Mouse (Mus musculus) G1E (cell line): ENCODE data around the gene Ces2c. TPM values are rescaled to one million over a fixed set of nuclear protein-coding genes. Genes with fewer than 3 reads are reported as not detected.

Experiments used
- ATAC-seq: 2 replicates; pipeline ENCODE4 v1.8.0; 2016; ENCODE audit warnings: mild to moderate bottlenecking; ENCODE audit not compliant: insufficient number of reproducible peaks, poor library complexity, low FRiP score, severe bottlenecking; ENCODE audit errors: extremely low read depth
- DNase-seq: peaks from one replicate; pipeline ENCODE4 v3.0.0; 2012; ENCODE audit warnings: low spot score
- H3K27me3 ChIP-seq: 2 replicates; pipeline ENCODE4 v1.6.1; 2012; ENCODE audit warnings: mild to moderate bottlenecking, low read length, inconsistent platforms; ENCODE audit not compliant: insufficient read depth
- H3K36me3 ChIP-seq: replicated peaks from 2 replicates; pipeline ENCODE3; 2012; ENCODE audit warnings: mild to moderate bottlenecking, inconsistent platforms
- H3K4me1 ChIP-seq: 2 replicates; pipeline ENCODE4 v1.6.1; 2012; ENCODE audit warnings: low read depth, low read length, inconsistent platforms, mixed read lengths; ENCODE audit not compliant: insufficient read depth
- H3K4me3 ChIP-seq: 2 replicates; pipeline ENCODE4 v1.5.1; 2012; ENCODE audit warnings: low read depth, mild to moderate bottlenecking, inconsistent platforms, low read length, moderate library complexity, mixed read lengths
- H3K9me3 ChIP-seq: replicated peaks from 2 replicates; pipeline ENCODE4 v1.6.1; 2012; ENCODE audit warnings: inconsistent platforms
- CTCF ChIP-seq: IDR thresholded peaks from 2 replicates; pipeline ENCODE4 v1.5.1; 2012; ENCODE audit warnings: low read depth, low read length, inconsistent platforms, mixed read lengths
- GATA1 ChIP-seq: IDR thresholded peaks from 2 replicates; pipeline ENCODE4 v1.6.1; 2012; ENCODE audit warnings: borderline replicate concordance, low read length, inconsistent platforms, mixed read lengths
- GATA2 ChIP-seq: IDR thresholded peaks from 2 replicates; pipeline ENCODE4 v1.6.1; 2012; ENCODE audit warnings: low read depth, low read length, inconsistent platforms, borderline replicate concordance
- POLR2AphosphoS5 ChIP-seq: IDR thresholded peaks from 2 replicates; pipeline ENCODE4 v1.6.1; 2012; ENCODE audit warnings: low read depth, low read length, inconsistent platforms; ENCODE audit not compliant: insufficient replicate concordance
- TAL1 ChIP-seq: conservative IDR thresholded peaks from 2 replicates; pipeline ENCODE4 v1.6.1; 2012; ENCODE audit warnings: low read depth, low read length, inconsistent platforms, mixed read lengths
- polyA plus RNA-seq: library from polyadenylated mRNA; stranded (reverse); fragments of >175 nt; gene quantifications from 2 replicates; pipeline ENCODE4 v1.2.3, GENCODE M21; 2012
- total RNA-seq, 2 experiments: library from RNA; stranded (forward) in 1 of 2; stranded (reverse) in 1 of 2; fragments of 200-1000 nt in 1 of 2; fragments of >200 nt in 1 of 2; fragmentation: Nextera tagmentation in 1 of 2; gene quantifications; 2 replicates each; pipeline ENCODE4 v1.2.3; 2014 to 2017

The Ces2c gene
- total RNA-seq (2014; fragmentation: Nextera tagmentation) (not detected in 2 replicates), total RNA-seq (2017) (0.66 TPM in 1 of 2 replicates, not detected in the other), polyA plus RNA-seq (not detected in 2 replicates)

GRCm38 (mm10) chr8:104846831-104847230 is at the start of gene Ces2c:
TSS of gene Ces2c (plus strand) at chr8:104847068.
- no peaks in the 10 kb centered on the region for H3K4me1 ChIP-seq
- no peaks in the 10 kb centered on the region for H3K9me3 ChIP-seq
- no peak within 1 kb of the TSS for H3K4me3 ChIP-seq
- no peaks in the 10 kb centered on the region for H3K36me3 ChIP-seq
- peaks cover 11% of the 10 kb centered on the region; the same call in 1 of the 2 replicates for H3K27me3 ChIP-seq
- ATAC-seq (no peak), DNase-seq (no peak)
- TF ChIP-seq GATA2: no peak
- TF ChIP-seq TAL1: no peak
- no peak for TF ChIP-seq GATA1
- no peak for TF ChIP-seq POLR2AphosphoS5
- no peak for TF ChIP-seq CTCF

DNA sequence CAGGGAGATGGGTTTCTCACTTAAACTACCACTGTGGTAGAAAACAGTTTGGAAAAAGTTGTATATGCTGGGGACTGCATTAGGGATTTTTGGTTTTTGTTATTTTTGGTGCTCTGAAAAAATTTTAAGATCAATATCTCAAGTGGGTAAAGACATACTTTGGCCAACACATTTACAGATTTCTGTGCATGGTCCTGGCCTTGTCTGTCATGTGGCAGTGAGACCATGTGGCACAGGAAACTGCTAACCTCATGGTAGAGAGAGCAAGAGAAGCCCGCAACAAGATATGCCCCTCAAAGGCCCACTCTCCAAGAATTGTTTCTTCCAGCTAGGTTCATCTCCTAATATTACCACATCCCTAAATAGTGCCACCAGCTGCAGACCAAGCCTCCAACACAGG is 47.5 kb upstream of the Ces2c start:
- DNase-seq (no peak), ATAC-seq (no peak)
- Histone ChIP-seq H3K9me3 (no peaks in the 10 kb centered on the region), H3K27me3 (no peaks in the 10 kb centered on the region), H3K36me3 (no peaks in the 10 kb centered on the region), H3K4me1 (no peaks in the 10 kb centered on the region), H3K4me3 (no peak overlapping the region)
- no peak for TF ChIP-seq CTCF
- TF ChIP-seq POLR2AphosphoS5: no peak
- no peak for TF ChIP-seq GATA2

GRCm38 (mm10) chr8:104806127-104806526 is 40.7 kb upstream of the Ces2c start:
- Histone ChIP-seq H3K4me1 (no peaks in the 10 kb centered on the region), H3K4me3 (no peak overlapping the region), H3K36me3 (no peaks in the 10 kb centered on the region), H3K9me3 (no peaks in the 10 kb centered on the region), H3K27me3 (no peaks in the 10 kb centered on the region)
- ATAC-seq: no peak
- no peak for DNase-seq
- no peak for TF ChIP-seq GATA1
- TF ChIP-seq POLR2AphosphoS5: no peak
- TF ChIP-seq GATA2: no peak
- no peak for TF ChIP-seq TAL1

DNA sequence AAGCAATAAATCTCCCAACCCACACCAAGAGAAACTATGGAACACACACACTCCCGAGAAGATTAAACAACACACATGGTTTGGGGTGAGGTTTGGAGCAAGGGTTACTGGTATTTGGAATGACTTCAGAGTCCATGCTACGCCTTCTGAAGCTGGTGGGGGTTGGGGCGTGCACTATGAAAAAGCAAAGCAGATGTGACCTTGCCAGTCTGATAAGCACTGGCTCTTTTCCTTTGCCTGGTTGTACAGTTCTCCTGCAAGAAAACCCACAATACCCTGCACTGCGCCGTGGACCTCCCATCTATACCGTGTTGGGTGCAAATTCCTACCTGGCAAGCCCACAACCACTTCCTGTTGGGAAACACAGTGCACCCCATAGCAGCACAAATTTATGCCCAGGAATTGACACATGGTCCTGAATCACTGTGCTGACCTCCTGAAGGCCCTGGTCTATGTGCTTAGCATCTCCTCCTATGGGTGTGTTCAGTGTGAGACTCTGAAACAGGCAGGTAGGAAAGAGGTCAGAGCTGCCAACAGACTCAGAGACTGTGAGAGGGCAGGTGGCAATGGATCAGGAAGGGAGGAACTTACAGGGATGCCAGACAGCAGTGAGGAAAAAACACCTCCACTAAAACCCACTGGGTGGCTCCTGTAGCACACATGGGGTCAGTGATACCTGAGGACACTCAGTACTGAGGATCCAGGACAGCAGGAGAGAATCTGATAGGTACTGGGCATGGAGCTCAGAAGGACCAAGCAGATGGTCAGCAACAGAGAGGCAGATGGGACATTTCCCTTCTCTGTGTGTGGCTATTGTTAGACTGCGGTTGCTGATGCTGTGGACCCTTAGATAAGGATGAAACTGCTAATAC is 38.1 kb upstream of the Ces2c start:
- no peak for TF ChIP-seq POLR2AphosphoS5
- H3K4me3 ChIP-seq: no peak overlapping the region

GRCm38 (mm10) chr8:104809436-104809835 is 37.4 kb upstream of the Ces2c start:
- Histone ChIP-seq H3K4me3 (no peak overlapping the region), H3K36me3 (no peaks in the 10 kb centered on the region), H3K27me3 (no peaks in the 10 kb centered on the region), H3K9me3 (no peaks in the 10 kb centered on the region), H3K4me1 (no peaks in the 10 kb centered on the region)
- DNase-seq (no peak), ATAC-seq (no peak)
- TF ChIP-seq TAL1 (no peak), GATA2 (no peak), CTCF (no peak), POLR2AphosphoS5 (no peak), GATA1 (no peak)

More for the DNA sequence above, 38.1 kb upstream of the Ces2c start:
- Histone ChIP-seq H3K4me1 (no peaks in the 10 kb centered on the region), H3K36me3 (no peaks in the 10 kb centered on the region), H3K27me3 (no peaks in the 10 kb centered on the region), H3K9me3 (no peaks in the 10 kb centered on the region)
- DNase-seq: no peak
- ATAC-seq: no peak

- TF ChIP-seq TAL1: no peak
- H3K27me3 ChIP-seq: 0 out of 2 replicates have a peak, but pooled peaks cover 2% of the 10 kb centered on the region
- DNase-seq (no peak), ATAC-seq (no peak)
- no peaks in the 10 kb centered on the region for H3K9me3 ChIP-seq
- H3K4me1 ChIP-seq: no peaks in the 10 kb centered on the region
- no peak overlapping the region for H3K4me3 ChIP-seq
- H3K36me3 ChIP-seq: no peaks in the 10 kb centered on the region
These were observed 20.0 kb upstream of the Ces2c start for GRCm38 (mm10) chr8:104826912-104827311.

DNA sequence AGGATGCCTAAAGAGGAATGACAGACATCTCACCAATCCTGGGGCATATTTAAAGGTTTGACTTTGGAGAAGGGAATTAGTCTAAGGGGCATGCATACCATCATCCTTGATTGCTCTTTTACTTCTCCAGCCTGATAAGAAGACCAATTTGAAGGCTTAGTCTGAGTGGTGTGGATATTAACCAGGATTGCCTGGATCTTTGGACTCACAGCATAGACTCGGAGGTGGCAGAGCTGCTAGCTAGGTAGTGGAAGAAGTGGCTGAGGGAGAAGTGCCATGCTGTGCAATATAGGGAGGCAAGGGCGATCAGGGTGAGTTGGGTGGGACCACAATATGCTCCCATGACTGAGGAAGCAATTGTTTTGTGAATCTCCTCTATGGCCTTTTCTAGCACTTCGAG is 18.6 kb upstream of the Ces2c start:
- Histone ChIP-seq H3K36me3 (no peaks in the 10 kb centered on the region), H3K4me1 (no peaks in the 10 kb centered on the region), H3K27me3 (0 out of 2 replicates have a peak, but pooled peaks cover 2% of the 10 kb centered on the region), H3K9me3 (no peaks in the 10 kb centered on the region), H3K4me3 (no peak overlapping the region)
- no peak for TF ChIP-seq GATA2
- TF ChIP-seq GATA1: no peak
- no peak for TF ChIP-seq TAL1
- no peak for TF ChIP-seq POLR2AphosphoS5
- TF ChIP-seq CTCF: no peak
- ATAC-seq (no peak), DNase-seq (no peak)
